Mouse (Mus musculus): ENCODE measurements around the gene Sorbs2. TPM values are rescaled to one million over a fixed set of nuclear protein-coding genes. Genes with fewer than 3 reads are reported as not detected.

Gene Sorbs2
- polyA plus RNA-seq, 1 experiment, result 0.09 TPM

DNA sequence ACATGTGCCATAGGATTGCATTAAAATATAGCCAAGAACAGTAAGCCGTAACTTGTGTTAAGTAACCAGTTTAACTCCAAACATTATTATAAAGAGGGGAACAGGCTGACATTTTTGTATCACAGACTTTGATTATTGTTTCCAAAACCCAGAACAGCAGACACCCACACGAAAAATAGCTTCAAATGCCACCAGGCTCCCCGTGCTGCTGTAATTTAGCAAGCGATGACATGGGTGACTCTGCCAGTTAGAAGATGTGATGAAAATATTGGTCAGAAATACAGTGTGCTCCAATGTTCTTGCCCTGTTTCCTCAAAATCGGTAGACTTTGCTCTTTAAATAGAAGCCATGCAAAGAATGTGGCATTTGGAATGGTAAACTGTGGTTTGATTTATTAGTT is 217.7 kb downstream of the Sorbs2 start:
- Histone ChIP-seq H3K4me3 (ENCODE audit: insufficient read depth, poor library complexity, severe bottlenecking) (no peak overlapping the region), H3K79me3 (ENCODE audit: low read depth) (no peaks in the 10 kb centered on the region), H3K36me3 (ENCODE audit: control insufficient read depth, insufficient read depth) (no peaks in the 10 kb centered on the region), H3ac (ENCODE audit: control insufficient read depth, insufficient read length, low read depth) (no peak overlapping the region), H3K27me3 (ENCODE audit: control insufficient read depth, insufficient read depth, insufficient read length) (no peaks in the 10 kb centered on the region), H3K79me2 (ENCODE audit: control insufficient read depth, insufficient read depth) (no peaks in the 10 kb centered on the region)
- TF ChIP-seq CEBPB (IDR thresholded peaks at IDR 0.05; ENCODE audit: low read depth), result no peak
- no peak for TF ChIP-seq FOSL1 (IDR thresholded peaks at IDR 0.05; ENCODE audit: insufficient read depth, low read length, poor library complexity, severe bottlenecking)
- TF ChIP-seq MYOD1 (IDR thresholded peaks at IDR 0.05; ENCODE audit: control insufficient read depth, insufficient read length, low read depth), result no peak
- TF ChIP-seq USF1 (IDR thresholded peaks at IDR 0.05; ENCODE audit: low read depth), result no peak
- no peak for TF ChIP-seq MAX (IDR thresholded peaks at IDR 0.05)
- no peak for TF ChIP-seq CTCF (IDR thresholded peaks at IDR 0.05; ENCODE audit: control insufficient read depth, insufficient read depth, insufficient read length)
- TF ChIP-seq MYOG (IDR thresholded peaks at IDR 0.05; ENCODE audit: control insufficient read depth, extremely low read depth, insufficient read length), result no peak

DNA sequence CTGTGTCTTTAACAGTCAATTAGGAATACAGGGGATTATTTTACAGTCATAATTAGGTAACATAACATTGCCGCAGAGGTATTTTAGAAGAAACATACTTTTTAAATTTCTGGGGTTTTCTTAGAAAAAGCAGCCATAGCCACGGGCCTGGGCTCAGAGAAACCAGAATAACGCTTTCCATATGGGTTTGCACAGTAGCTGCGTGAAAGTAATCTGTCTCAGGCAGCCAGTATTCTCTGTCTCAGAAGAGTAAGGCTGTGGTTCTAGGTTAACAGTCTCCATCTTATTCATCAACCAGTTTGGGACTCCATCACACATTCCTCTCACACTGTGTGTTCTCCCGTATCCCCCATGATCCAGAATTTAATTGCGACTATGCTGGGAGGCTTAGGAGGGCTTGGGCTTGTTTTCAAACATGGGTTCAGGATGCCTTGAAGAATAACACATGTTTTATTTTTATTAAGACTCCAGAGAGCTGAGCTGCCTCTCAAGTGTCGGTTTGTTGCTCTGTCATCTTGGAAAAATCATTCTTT is 222.3 kb downstream of the Sorbs2 start:
- TF ChIP-seq MYOD1 (IDR thresholded peaks at IDR 0.05; ENCODE audit: control insufficient read depth, insufficient read length, low read depth), result no peak
- TF ChIP-seq USF1 (IDR thresholded peaks at IDR 0.05; ENCODE audit: low read depth), result no peak
- no peak for TF ChIP-seq FOSL1 (IDR thresholded peaks at IDR 0.05; ENCODE audit: insufficient read depth, low read length, poor library complexity, severe bottlenecking)
- TF ChIP-seq MYOG (IDR thresholded peaks at IDR 0.05; ENCODE audit: control insufficient read depth, extremely low read depth, insufficient read length), result no peak
- no peak for TF ChIP-seq CTCF (IDR thresholded peaks at IDR 0.05; ENCODE audit: control insufficient read depth, insufficient read depth, insufficient read length)
- no peak for TF ChIP-seq CEBPB (IDR thresholded peaks at IDR 0.05; ENCODE audit: low read depth)
- no peak for TF ChIP-seq MAX (IDR thresholded peaks at IDR 0.05)
- Histone ChIP-seq H3ac (ENCODE audit: control insufficient read depth, insufficient read length, low read depth) (no peak overlapping the region), H3K79me3 (ENCODE audit: low read depth) (no peaks in the 10 kb centered on the region), H3K36me3 (ENCODE audit: control insufficient read depth, insufficient read depth) (no peaks in the 10 kb centered on the region), H3K79me2 (ENCODE audit: control insufficient read depth, insufficient read depth) (no peaks in the 10 kb centered on the region), H3K4me3 (ENCODE audit: insufficient read depth, poor library complexity, severe bottlenecking) (no peak overlapping the region), H3K27me3 (ENCODE audit: control insufficient read depth, insufficient read depth, insufficient read length) (no peaks in the 10 kb centered on the region)

DNA sequence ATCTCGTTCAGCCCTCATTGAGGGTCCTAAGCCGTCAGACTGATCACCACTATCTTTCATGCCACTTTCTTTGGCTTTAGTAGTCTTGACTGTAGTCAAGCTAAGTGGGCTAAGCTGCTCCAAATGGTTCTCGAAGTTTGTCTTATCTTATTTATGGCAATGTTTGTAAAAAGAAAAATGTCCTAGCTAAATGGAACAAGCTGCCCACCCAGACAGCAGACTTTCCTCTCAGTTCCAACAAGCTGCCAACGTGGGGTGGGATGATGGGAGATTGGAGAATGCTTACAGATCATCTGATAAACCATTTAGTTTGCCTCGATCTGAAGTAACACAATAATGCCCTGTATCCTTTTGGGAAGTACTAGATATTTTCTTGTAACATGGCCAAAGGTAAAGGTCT is 223.2 kb downstream of the Sorbs2 start:
- TF ChIP-seq FOSL1 (IDR thresholded peaks at IDR 0.05; ENCODE audit: insufficient read depth, low read length, poor library complexity, severe bottlenecking), result no peak
- Histone ChIP-seq H3K79me2 (ENCODE audit: control insufficient read depth, insufficient read depth) (no peaks in the 10 kb centered on the region), H3K27me3 (ENCODE audit: control insufficient read depth, insufficient read depth, insufficient read length) (no peaks in the 10 kb centered on the region), H3K36me3 (ENCODE audit: control insufficient read depth, insufficient read depth) (no peaks in the 10 kb centered on the region), H3ac (ENCODE audit: control insufficient read depth, insufficient read length, low read depth) (no peak overlapping the region), H3K79me3 (ENCODE audit: low read depth) (no peaks in the 10 kb centered on the region), H3K4me3 (ENCODE audit: insufficient read depth, poor library complexity, severe bottlenecking) (no peak overlapping the region)

DNA sequence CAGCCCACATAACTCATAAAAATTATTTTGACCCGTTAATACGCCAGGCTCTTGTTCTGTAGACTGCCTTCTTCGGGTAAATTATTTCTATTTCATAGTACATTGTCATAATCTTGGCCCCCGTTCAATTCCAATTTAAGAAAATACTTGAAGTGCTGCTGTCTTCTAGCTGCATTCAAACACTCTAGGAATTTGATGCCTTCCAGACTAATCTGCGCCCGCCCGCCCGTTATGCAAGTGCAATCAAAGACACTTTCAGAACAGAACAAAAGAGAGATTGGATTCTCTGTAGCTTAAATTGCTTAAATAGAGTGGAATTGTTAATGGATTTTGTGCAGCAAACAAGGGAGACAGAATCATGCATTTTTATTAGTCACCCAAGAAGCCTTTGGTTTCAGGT is 226.5 kb downstream of the Sorbs2 start:
- TF ChIP-seq MAX (IDR thresholded peaks at IDR 0.05), result no peak
- no peak for TF ChIP-seq MYOG (IDR thresholded peaks at IDR 0.05; ENCODE audit: control insufficient read depth, extremely low read depth, insufficient read length)
- no peak for TF ChIP-seq MYOD1 (IDR thresholded peaks at IDR 0.05; ENCODE audit: control insufficient read depth, insufficient read length, low read depth)
- no peak for TF ChIP-seq FOSL1 (IDR thresholded peaks at IDR 0.05; ENCODE audit: insufficient read depth, low read length, poor library complexity, severe bottlenecking)
- no peak for TF ChIP-seq CTCF (IDR thresholded peaks at IDR 0.05; ENCODE audit: control insufficient read depth, insufficient read depth, insufficient read length)
- no peak for TF ChIP-seq USF1 (IDR thresholded peaks at IDR 0.05; ENCODE audit: low read depth)
- TF ChIP-seq CEBPB (IDR thresholded peaks at IDR 0.05; ENCODE audit: low read depth), result no peak

DNA sequence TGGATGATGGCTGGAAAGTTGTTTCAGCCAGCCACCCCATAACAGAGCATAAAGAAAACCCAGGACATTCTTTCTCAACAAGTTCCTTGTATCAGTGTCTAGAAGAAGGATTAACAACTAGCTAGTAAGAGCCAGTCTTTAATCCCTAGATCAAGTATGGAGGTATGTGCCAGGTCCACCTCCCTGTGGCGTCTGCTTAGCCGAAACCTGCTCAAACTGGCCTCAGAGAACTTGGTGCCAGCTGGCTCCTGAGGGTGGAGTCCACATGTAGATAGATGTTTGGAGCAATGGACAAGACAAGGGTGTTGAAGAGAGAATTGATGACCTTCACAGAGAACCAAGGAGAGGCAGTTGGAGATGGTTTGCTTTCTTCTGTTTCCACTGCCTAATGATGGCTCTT is 229.7 kb downstream of the Sorbs2 start:
- Histone ChIP-seq H3K4me3 (ENCODE audit: insufficient read depth, poor library complexity, severe bottlenecking) (no peak overlapping the region), H3ac (ENCODE audit: control insufficient read depth, insufficient read length, low read depth) (no peak overlapping the region), H3K36me3 (ENCODE audit: control insufficient read depth, insufficient read depth) (no peaks in the 10 kb centered on the region), H3K27me3 (ENCODE audit: control insufficient read depth, insufficient read depth, insufficient read length) (no peaks in the 10 kb centered on the region), H3K79me2 (ENCODE audit: control insufficient read depth, insufficient read depth) (no peaks in the 10 kb centered on the region), H3K79me3 (ENCODE audit: low read depth) (no peaks in the 10 kb centered on the region)
- no peak for TF ChIP-seq USF1 (IDR thresholded peaks at IDR 0.05; ENCODE audit: low read depth)
- TF ChIP-seq CEBPB (IDR thresholded peaks at IDR 0.05; ENCODE audit: low read depth), result no peak
- TF ChIP-seq FOSL1 (IDR thresholded peaks at IDR 0.05; ENCODE audit: insufficient read depth, low read length, poor library complexity, severe bottlenecking), result no peak
- TF ChIP-seq CTCF (IDR thresholded peaks at IDR 0.05; ENCODE audit: control insufficient read depth, insufficient read depth, insufficient read length), result no peak
- no peak for TF ChIP-seq MAX (IDR thresholded peaks at IDR 0.05)
- no peak for TF ChIP-seq MYOG (IDR thresholded peaks at IDR 0.05; ENCODE audit: control insufficient read depth, extremely low read depth, insufficient read length)

More for the DNA sequence above, 226.5 kb downstream of the Sorbs2 start:
- Histone ChIP-seq H3K4me3 (ENCODE audit: insufficient read depth, poor library complexity, severe bottlenecking) (no peak overlapping the region), H3K27me3 (ENCODE audit: control insufficient read depth, insufficient read depth, insufficient read length) (no peaks in the 10 kb centered on the region), H3K36me3 (ENCODE audit: control insufficient read depth, insufficient read depth) (no peaks in the 10 kb centered on the region), H3K79me3 (ENCODE audit: low read depth) (no peaks in the 10 kb centered on the region), H3ac (ENCODE audit: control insufficient read depth, insufficient read length, low read depth) (no peak overlapping the region), H3K79me2 (ENCODE audit: control insufficient read depth, insufficient read depth) (no peaks in the 10 kb centered on the region)

DNA sequence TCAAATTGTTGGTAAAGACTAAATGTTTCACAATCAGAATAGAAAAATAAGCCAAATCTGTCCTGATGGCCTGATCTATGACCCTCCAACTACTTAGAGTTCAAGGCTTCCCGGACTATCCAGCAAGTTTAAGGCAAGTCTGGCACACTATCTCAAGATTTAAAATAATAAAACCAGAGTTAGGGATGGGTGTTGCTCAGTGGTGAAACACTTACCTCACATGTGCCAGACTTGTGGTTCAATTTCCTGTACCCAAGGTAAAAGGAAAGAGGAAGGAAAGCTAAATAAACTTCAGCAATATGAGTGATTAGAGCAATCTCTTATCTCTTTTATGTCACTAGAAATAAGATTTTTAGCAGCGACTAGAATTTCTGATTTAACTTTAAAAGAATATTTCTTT is 235.7 kb downstream of the Sorbs2 start:
- Histone ChIP-seq H3K27me3 (ENCODE audit: control insufficient read depth, insufficient read depth, insufficient read length) (no peaks in the 10 kb centered on the region), H3K36me3 (ENCODE audit: control insufficient read depth, insufficient read depth) (no peaks in the 10 kb centered on the region), H3ac (ENCODE audit: control insufficient read depth, insufficient read length, low read depth) (no peak overlapping the region), H3K4me3 (ENCODE audit: insufficient read depth, poor library complexity, severe bottlenecking) (no peak overlapping the region), H3K79me2 (ENCODE audit: control insufficient read depth, insufficient read depth) (no peaks in the 10 kb centered on the region), H3K79me3 (ENCODE audit: low read depth) (no peaks in the 10 kb centered on the region)
- no peak for TF ChIP-seq MYOG (IDR thresholded peaks at IDR 0.05; ENCODE audit: control insufficient read depth, extremely low read depth, insufficient read length)
- no peak for TF ChIP-seq MAX (IDR thresholded peaks at IDR 0.05)
- no peak for TF ChIP-seq USF1 (IDR thresholded peaks at IDR 0.05; ENCODE audit: low read depth)
- TF ChIP-seq MYOD1 (IDR thresholded peaks at IDR 0.05; ENCODE audit: control insufficient read depth, insufficient read length, low read depth), result no peak
- no peak for TF ChIP-seq CTCF (IDR thresholded peaks at IDR 0.05; ENCODE audit: control insufficient read depth, insufficient read depth, insufficient read length)
- no peak for TF ChIP-seq FOSL1 (IDR thresholded peaks at IDR 0.05; ENCODE audit: insufficient read depth, low read length, poor library complexity, severe bottlenecking)
- no peak for TF ChIP-seq CEBPB (IDR thresholded peaks at IDR 0.05; ENCODE audit: low read depth)
